Mouse (Mus musculus) gonadal fat pad, adult 2 months (tissue): ENCODE results near the gene Otop2. TPM values are rescaled to one million over a fixed set of nuclear protein-coding genes. Genes with fewer than 3 reads are reported as not detected.

Experiments used
- DNase-seq: peaks from one replicate; pipeline ENCODE4 v3.0.0-alpha.2; 2012; ENCODE audit warnings: low read depth
- polyA plus RNA-seq: library from polyadenylated mRNA; depleted of rRNA; stranded (reverse); fragments of >200 nt; gene quantifications from 2 replicates; pipeline ENCODE4 v1.2.3, GENCODE M21; 2012

The Otop2 gene
- polyA plus RNA-seq, 1 experiment: not detected

DNA sequence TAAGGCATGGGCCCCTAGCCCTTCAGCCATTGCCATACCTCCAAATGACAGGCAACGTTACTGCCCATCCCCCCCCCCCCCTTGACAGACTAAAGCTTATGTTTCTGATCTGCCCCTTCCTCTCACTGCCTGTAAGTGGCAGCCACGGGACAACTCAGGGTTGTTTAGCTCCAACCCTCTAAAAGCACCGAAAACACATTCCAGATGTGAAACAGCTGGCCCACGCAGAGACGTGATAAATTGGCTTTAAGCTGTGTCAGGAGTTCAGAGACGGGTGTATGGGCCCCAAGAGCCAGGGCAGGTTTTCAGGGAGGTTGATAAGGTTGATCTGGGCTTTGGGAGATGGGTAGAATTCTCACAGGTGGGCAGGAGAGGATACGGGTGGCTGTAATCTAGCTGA lies 38.6 kb downstream of the Otop2 start:
- DNase-seq: no peak

- no peak for DNase-seq
These were observed 41.8 kb downstream of the Otop2 start for GRCm38 (mm10) chr11:115348681-115349248.

- DNase-seq: no peak
These were observed 43.0 kb downstream of the Otop2 start for GRCm38 (mm10) chr11:115349976-115350375.

DNA sequence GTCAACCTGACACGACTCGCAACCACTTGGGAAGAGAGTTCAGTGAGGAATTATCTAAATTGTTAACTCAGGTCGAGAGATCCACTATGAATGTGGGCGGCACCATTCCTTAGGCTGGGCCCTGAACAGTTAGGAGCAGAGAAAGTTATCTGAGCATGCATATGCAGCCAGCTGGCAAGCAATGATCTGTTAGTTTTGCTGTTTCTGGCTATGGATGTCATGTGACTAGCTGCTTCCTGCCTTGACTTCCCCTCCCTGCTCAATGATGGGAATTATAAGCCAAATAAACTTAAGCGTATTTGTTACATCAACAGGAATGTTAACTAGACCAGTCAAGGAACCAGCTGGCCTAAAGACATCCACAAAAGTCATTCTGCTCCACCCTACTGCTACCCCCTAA lies 46.4 kb downstream of the Otop2 start:
- no peak for DNase-seq

GRCm38 (mm10) chr11:115354183-115354582 lies 47.2 kb downstream of the Otop2 start:
- DNase-seq: no peak

DNA sequence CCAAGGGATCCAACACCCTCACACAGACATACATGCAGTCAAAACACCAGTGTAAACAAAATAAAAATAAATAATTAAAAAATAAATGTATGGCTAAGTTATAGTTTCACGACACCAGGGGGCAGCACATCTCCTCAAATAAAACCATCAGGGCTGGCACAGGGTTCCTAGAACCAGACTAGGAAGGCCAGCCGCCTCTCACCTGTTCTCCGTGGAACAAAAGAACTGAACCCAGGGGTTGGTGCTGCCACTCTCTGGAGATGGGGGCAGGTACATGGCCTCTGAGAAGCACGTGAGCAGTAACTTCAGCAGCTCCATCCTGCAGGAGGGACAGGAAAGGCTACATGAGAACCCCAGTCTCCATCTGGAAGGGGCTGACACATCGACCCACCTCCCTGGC lies 51.5 kb downstream of the Otop2 start:
- no peak for DNase-seq

GRCm38 (mm10) chr11:115359293-115359692 lies 52.3 kb downstream of the Otop2 start:
- DNase-seq: no peak

GRCm38 (mm10) chr11:115359726-115360125 lies 52.8 kb downstream of the Otop2 start:
- DNase-seq: no peak

DNA sequence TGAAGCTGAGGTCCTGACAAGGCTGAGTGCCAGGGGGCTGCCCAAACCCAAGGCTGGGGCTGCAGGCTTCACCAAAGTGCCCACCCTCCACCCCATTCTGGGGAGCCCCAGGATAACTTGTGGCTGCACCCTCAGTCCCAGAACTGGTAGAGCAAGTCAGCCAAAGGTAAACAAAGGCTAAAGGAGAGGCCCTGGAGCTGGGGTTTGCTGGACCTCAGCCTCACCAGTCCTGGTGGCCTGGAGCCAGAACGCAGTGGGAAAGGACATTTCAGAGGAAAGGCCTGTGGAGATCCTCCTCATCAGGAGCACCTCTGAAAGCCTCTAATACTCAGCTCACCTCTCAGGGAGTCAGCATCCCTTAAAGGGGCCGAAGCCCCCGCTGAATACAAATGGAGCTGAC lies 57.2 kb downstream of the Otop2 start:
- DNase-seq: no peak

- no peak for DNase-seq
These were observed 59.2 kb downstream of the Otop2 start for GRCm38 (mm10) chr11:115366039-115366705.

- no peak for DNase-seq
These were observed 59.9 kb downstream of the Otop2 start for GRCm38 (mm10) chr11:115366706-115367394.

GRCm38 (mm10) chr11:115367395-115367944 lies 60.5 kb downstream of the Otop2 start, which contains the start of gene Hid1:
TSS of gene Hid1 (minus strand) at chr11:115367756.
- DNase-seq: no peak

- no peak for DNase-seq
These were observed 63.4 kb downstream of the Otop2 start for GRCm38 (mm10) chr11:115370368-115370767.

- DNase-seq: no peak
These were observed 64.4 kb downstream of the Otop2 start for GRCm38 (mm10) chr11:115371354-115371753.

DNA sequence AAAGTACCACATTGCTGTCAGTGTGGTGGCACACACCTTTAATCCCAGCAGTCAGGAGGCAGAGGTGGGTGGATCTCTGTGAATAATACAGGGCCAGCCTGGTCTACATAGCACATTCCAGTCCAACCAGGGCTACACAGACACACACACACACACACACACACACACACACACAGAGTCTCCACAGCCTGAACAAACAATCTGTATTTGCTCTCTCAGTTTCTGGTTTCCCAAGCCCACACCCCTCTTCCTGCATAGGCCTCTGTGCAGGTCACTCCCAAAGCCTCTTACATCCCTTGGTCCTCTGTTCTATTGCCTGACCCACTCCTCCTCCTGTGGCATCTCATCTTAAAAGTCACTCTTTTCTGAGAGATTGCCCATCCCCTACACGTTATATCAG lies 65.1 kb downstream of the Otop2 start:
- DNase-seq: no peak

DNA sequence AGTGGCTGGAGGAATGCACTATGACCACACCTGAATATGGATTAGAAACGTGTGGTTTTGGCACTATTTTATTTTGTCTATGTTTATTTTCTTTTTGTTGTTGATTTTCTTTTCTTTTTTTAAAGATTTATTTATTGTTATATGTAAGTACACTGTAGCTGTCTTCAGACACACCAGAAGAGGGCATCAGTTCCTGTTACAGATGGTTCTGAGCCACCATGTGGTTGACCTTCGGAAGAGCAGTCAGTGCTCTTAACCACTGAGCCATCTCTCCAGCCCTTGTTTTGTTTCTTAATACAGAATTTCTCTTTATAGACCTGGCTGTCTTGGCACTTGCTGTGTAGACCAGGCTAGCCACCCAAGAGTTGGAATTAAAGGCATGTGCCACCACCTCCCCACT lies 65.8 kb downstream of the Otop2 start:
- no peak for DNase-seq

DNA sequence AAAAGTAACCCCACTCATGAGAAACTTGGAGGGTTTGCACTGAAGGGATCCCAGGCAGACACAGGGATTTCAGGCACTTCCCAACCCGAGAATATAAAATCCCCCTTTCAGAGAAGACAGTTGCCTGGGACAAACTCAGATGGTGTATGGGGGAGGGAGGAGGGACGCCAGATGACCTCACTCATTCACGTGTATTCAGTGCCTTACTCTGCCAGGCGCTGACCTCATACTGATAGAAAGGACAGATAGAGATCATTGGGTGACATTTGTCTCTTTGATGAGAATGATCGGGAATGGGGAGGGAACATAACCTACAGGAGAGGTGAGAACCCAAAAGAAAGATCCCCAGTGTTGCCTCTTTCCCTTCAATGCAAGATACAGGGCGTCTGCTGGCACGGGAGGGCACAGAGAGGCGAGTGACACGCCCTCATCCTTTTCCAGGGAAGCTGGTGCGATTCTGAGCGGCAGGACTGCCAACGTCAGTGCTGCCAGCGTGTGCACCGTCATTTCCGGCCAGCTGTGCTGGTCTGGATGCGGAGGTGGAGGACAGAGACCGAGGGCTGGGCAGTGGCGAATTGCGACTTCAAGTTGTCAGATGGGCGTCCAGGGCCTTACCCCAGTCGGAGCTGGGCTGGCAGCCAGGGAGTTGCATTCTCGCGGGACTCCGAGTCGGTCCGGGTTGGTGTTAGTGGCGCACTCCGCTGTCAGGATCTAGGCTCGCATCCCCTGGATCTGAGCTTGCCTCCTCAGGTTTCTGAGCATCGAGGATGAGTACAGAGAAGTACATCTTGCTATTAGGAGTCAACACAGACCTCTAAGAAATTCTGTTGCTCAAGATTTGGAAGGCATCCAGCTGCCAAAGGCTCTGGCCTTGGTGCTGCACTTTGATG lies 67.1 kb downstream of the Otop2 start:
- DNase-seq: no peak

DNA sequence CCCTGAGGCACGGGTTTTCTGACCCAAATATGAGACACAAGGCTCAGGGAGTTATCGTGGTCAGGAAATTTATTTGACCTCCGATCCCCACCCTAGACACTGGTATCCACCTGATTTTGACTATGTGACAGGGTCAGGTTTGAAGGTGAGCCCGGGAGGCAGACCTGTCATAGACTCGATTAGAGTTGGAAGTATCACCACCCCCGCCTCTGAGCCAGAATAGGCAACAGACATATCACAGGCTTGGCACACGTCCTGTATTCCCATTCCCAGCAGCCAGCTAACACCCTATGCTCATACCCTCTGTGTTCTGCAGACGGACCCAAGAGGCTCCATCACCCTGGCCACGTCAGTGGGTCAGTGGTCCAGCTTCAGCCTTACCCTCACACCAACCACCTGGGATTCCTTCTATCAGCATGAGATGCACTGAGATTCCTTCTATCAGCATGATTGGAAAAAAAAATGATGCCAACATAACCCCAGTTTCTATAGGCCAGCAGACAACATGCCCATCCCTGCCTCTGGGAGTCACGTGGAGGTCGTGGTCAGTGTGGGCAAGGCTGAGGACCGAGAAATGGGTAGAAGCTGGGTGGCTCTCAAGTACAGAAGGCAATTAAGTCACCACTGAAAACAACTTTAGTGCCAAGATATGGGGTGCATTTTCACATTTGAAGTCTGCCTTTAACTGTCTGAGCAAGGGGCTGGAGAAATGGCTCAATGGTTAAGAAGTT lies 67.9 kb downstream of the Otop2 start:
- no peak for DNase-seq

DNA sequence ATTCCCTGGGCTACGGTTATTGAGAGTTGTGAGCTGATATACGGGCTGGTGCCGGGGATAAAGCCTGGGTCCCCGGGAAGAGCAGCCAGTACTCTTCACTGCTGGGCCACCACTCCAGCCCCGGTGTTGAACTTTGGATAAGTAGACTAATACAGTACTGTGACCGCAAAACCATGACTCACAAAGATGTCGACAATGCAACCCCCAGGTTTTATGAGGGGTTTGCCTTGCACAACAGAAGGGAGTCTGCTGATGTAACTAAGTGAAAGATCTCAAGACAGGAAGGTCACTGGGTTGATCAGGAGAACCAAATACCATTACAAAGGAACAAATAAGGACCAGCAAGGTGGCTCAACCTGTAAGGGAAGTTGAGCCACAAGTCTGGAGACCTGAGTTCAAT lies 69.8 kb downstream of the Otop2 start:
- no peak for DNase-seq

DNA sequence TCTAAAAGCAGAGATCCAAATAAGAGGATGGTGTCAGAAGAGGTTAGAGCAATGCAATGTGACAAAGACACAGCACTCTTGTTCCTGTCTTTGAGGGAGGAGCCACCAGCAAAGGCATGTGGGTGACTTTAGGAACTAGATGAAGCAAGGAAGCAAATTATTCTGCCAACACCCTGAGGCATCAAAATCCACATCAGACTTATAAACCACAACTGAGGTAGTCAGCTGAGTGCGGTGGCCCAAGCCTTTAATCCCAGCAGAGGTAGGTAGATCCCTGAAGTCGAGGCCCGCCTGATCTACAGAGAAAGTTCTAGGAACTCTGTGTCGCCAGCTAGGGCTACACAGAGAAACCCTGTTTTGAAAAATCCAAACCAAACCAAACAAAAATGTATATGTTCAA lies 70.3 kb downstream of the Otop2 start:
- DNase-seq: peak; percentile 57

GRCm38 (mm10) chr11:115377854-115378253 lies 70.9 kb downstream of the Otop2 start:
- no peak for DNase-seq
